Mouse (Mus musculus): ENCODE results near the gene Cela2a. TPM values are rescaled to one million over a fixed set of nuclear protein-coding genes. Genes with fewer than 3 reads are reported as not detected.

The Cela2a gene
- total RNA-seq (2021): not detected
- polyA plus RNA-seq (2012; rRNA removed): 0.26 and 0.62 TPM in 2 replicates
- long read RNA-seq: 0 reads

GRCm38 (mm10) chr4:141826060-141826459 lies at the start of gene Cela2a:
Gene Cela2a, minus strand, starts transcription at chr4:141826160.
- no peak within 1 kb of the TSS for H3K4me3 ChIP-seq
- H3K9ac ChIP-seq (ENCODE audit: low read depth, low read length): no peak within 1 kb of the TSS
- DNase-seq: no peak
- 58% methylated on average over 5 of the region's 5 CpGs for WGBS
- no peaks in the 10 kb centered on the region for H3K36me3 ChIP-seq (ENCODE audit: control insufficient read depth, insufficient read depth, low read length)
- H3K4me1 ChIP-seq (ENCODE audit: control insufficient read depth, insufficient read depth, low read length): no peaks in the 10 kb centered on the region; the same call in 1 of the 2 replicates
- H3K27ac ChIP-seq: no peak within 1 kb of the TSS
- no peaks in the 10 kb centered on the region for H3K27me3 ChIP-seq (ENCODE audit: control insufficient read depth, insufficient read depth, low read length)
- TF ChIP-seq EP300 (IDR thresholded peaks at IDR 0.05; ENCODE audit: insufficient read depth, low read depth, low read length): no peak
- TF ChIP-seq POLR2A (IDR thresholded peaks at IDR 0.05; ENCODE audit: insufficient read depth, low read depth, low read length): no peak
- TF ChIP-seq CTCF (IDR thresholded peaks at IDR 0.05): no peak
- no peaks in the 10 kb centered on the region for H3K79me2 ChIP-seq (replicated peaks; ENCODE audit: control insufficient read depth, insufficient read depth, low read length)
- intact Hi-C loops (cut with DNase I): no loop called here

- intact Hi-C loops (cut with DNase I): loop anchor here (5.0 kb wide), 1 partner anchor 37 kb away; no protein-coding TSS in a partner anchor
- WGBS: 35% methylated on average over 8 of the region's 8 CpGs
- H3K9ac ChIP-seq (ENCODE audit: low read depth, low read length): no peak overlapping the region
- H3K27ac ChIP-seq: no peak overlapping the region
- H3K27me3 ChIP-seq (ENCODE audit: control insufficient read depth, insufficient read depth, low read length): no peaks in the 10 kb centered on the region
- H3K4me3 ChIP-seq: no peak overlapping the region; the same call in 1 of the 2 replicates
- H3K36me3 ChIP-seq (ENCODE audit: control insufficient read depth, insufficient read depth, low read length): no peaks in the 10 kb centered on the region
- DNase-seq: no peak
- peaks cover 8% of the 10 kb centered on the region for H3K4me1 ChIP-seq (ENCODE audit: control insufficient read depth, insufficient read depth, low read length)
- TF ChIP-seq POLR2A (IDR thresholded peaks at IDR 0.05; ENCODE audit: insufficient read depth, low read depth, low read length): no peak
- no peaks in the 10 kb centered on the region; the same call in 1 of the 2 replicates for H3K79me2 ChIP-seq (replicated peaks; ENCODE audit: control insufficient read depth, insufficient read depth, low read length)
Measured at GRCm38 (mm10) chr4:141875481-141876108, 49.6 kb upstream of the Cela2a start.

- Histone ChIP-seq H3K4me3 (peak within 1 kb of the TSS; percentile 76), H3K27me3 (ENCODE audit: control insufficient read depth, insufficient read depth, low read length) (no peaks in the 10 kb centered on the region), H3K79me2 (replicated peaks; ENCODE audit: control insufficient read depth, insufficient read depth, low read length) (no peaks in the 10 kb centered on the region; the same call in 1 of the 2 replicates), H3K9ac (ENCODE audit: low read depth, low read length) (peak within 1 kb of the TSS; percentile 98), H3K27ac (peak within 1 kb of the TSS; percentile 77), H3K4me1 (ENCODE audit: control insufficient read depth, insufficient read depth, low read length) (peaks cover 10% of the 10 kb centered on the region), H3K36me3 (ENCODE audit: control insufficient read depth, insufficient read depth, low read length) (no peaks in the 10 kb centered on the region)
- DNase-seq: peak; percentile 89 to 91
- TF ChIP-seq POLR2A (IDR thresholded peaks at IDR 0.05; ENCODE audit: insufficient read depth, low read depth, low read length): peak; percentile 79; the same call in 1 of the 2 replicates
- peak; percentile 34 for TF ChIP-seq CTCF (IDR thresholded peaks at IDR 0.05)
- 0 out of 2 replicates have a peak, but pooled peaks have one; percentile 8 for TF ChIP-seq EP300 (IDR thresholded peaks at IDR 0.05; ENCODE audit: insufficient read depth, low read depth, low read length)
- under 1% methylated on average over 73 of the region's 73 CpGs for WGBS
- intact Hi-C loops (cut with DNase I): loop anchor here (5.0 kb wide), 2 partner anchors 37 to 82 kb away; no protein-coding TSS in a partner anchor
Measured at GRCm38 (mm10) chr4:141874601-141875460, 48.9 kb upstream of the Cela2a start, which contains the start of gene Efhd2. Gene Efhd2, minus strand, starts transcription at chr4:141874920.

- 3% methylated on average over 19 of the region's 19 CpGs for WGBS
- Histone ChIP-seq H3K36me3 (ENCODE audit: control insufficient read depth, insufficient read depth, low read length) (no peaks in the 10 kb centered on the region), H3K79me2 (replicated peaks; ENCODE audit: control insufficient read depth, insufficient read depth, low read length) (no peaks in the 10 kb centered on the region; the same call in 1 of the 2 replicates), H3K4me3 (peak overlapping the region; percentile 76), H3K27ac (peak overlapping the region; percentile 77), H3K9ac (ENCODE audit: low read depth, low read length) (peak overlapping the region; percentile 98), H3K27me3 (ENCODE audit: control insufficient read depth, insufficient read depth, low read length) (no peaks in the 10 kb centered on the region), H3K4me1 (ENCODE audit: control insufficient read depth, insufficient read depth, low read length) (peaks cover 10% of the 10 kb centered on the region)
- TF ChIP-seq EP300 (IDR thresholded peaks at IDR 0.05; ENCODE audit: insufficient read depth, low read depth, low read length) (no peak), CTCF (IDR thresholded peaks at IDR 0.05) (no peak), POLR2A (IDR thresholded peaks at IDR 0.05; ENCODE audit: insufficient read depth, low read depth, low read length) (no peak)
- DNase-seq: no peak
- intact Hi-C loops (cut with DNase I): loop anchor here (5.0 kb wide), 1 partner anchor 83 kb away; no protein-coding TSS in a partner anchor
Measured at GRCm38 (mm10) chr4:141874111-141874600, 48.2 kb upstream of the Cela2a start.

- H3K4me1 ChIP-seq (ENCODE audit: control insufficient read depth, insufficient read depth, low read length): peaks cover 10% of the 10 kb centered on the region
Measured at GRCm38 (mm10) chr4:141872977-141873376, 47.0 kb upstream of the Cela2a start.

More at GRCm38 (mm10) chr4:141872977-141873376, 47.0 kb upstream of the Cela2a start:
- H3K27ac ChIP-seq: peak overlapping the region; percentile 72
- intact Hi-C loops (cut with DNase I): loop anchor here (5.0 kb wide), 1 partner anchor 84 kb away; no protein-coding TSS in a partner anchor
- H3K36me3 ChIP-seq (ENCODE audit: control insufficient read depth, insufficient read depth, low read length): no peaks in the 10 kb centered on the region
- H3K9ac ChIP-seq (ENCODE audit: low read depth, low read length): peak overlapping the region; percentile 98
- 41% methylated on average over 9 of the region's 9 CpGs for WGBS
- TF ChIP-seq CTCF (IDR thresholded peaks at IDR 0.05) (no peak), POLR2A (IDR thresholded peaks at IDR 0.05; ENCODE audit: insufficient read depth, low read depth, low read length) (no peak), EP300 (IDR thresholded peaks at IDR 0.05; ENCODE audit: insufficient read depth, low read depth, low read length) (no peak)
- H3K4me3 ChIP-seq: peak overlapping the region; percentile 76
- DNase-seq: peak in 1 of 2 experiments; percentile 55
- H3K27me3 ChIP-seq (ENCODE audit: control insufficient read depth, insufficient read depth, low read length): no peaks in the 10 kb centered on the region
- H3K79me2 ChIP-seq (replicated peaks; ENCODE audit: control insufficient read depth, insufficient read depth, low read length): no peaks in the 10 kb centered on the region; the same call in 1 of the 2 replicates
